Mouse (Mus musculus): ENCODE results near the gene Fam120b. TPM values are rescaled to one million over a fixed set of nuclear protein-coding genes. Genes with fewer than 3 reads are reported as not detected.

Gene Fam120b
- polyA plus RNA-seq, 1 experiment from 2014 or later: 11.5 TPM

- Histone ChIP-seq H3K27ac (ENCODE audit: low read depth, low read length) (no peak overlapping the region), H3K4me2 (replicated peaks; ENCODE audit: low read depth) (no peak overlapping the region), H3K9me3 (ENCODE audit: control insufficient read depth) (no peaks in the 10 kb centered on the region), H3K9ac (ENCODE audit: low read depth, low read length) (no peak overlapping the region), H3K27me3 (replicated peaks; ENCODE audit: control insufficient read depth, insufficient read depth, low read length) (no peaks in the 10 kb centered on the region), H3K4me1 (replicated peaks; ENCODE audit: control insufficient read depth, insufficient read depth, low read length) (peaks cover 8% of the 10 kb centered on the region; the same call in 1 of the 2 replicates), H3K36me3 (ENCODE audit: control insufficient read depth, insufficient read depth) (no peaks in the 10 kb centered on the region), H3K4me3 (ENCODE audit: low read depth, low read length) (no peak overlapping the region)
- ATAC-seq: no peak
- no peak for TF ChIP-seq CTCF (IDR thresholded peaks at IDR 0.05; ENCODE audit: low read depth)
- 56% methylated on average over 15 of the region's 15 CpGs for WGBS
These were observed 17.4 kb upstream of the Fam120b start for GRCm38 (mm10) chr17:15378413-15379109.

GRCm38 (mm10) chr17:15379741-15380526 lies 16.1 kb upstream of the Fam120b start:
- no peak overlapping the region for H3K27ac ChIP-seq (ENCODE audit: low read depth, low read length)
- H3K4me1 ChIP-seq (replicated peaks; ENCODE audit: control insufficient read depth, insufficient read depth, low read length): peaks cover 5% of the 10 kb centered on the region; the same call in 1 of the 2 replicates
- 26% methylated on average over 17 of the region's 17 CpGs for WGBS
- H3K27me3 ChIP-seq (replicated peaks; ENCODE audit: control insufficient read depth, insufficient read depth, low read length): no peaks in the 10 kb centered on the region
- H3K4me3 ChIP-seq (ENCODE audit: low read depth, low read length): peak overlapping the region; percentile 43
- ATAC-seq: no peak
- no peaks in the 10 kb centered on the region for H3K9me3 ChIP-seq (ENCODE audit: control insufficient read depth)
- TF ChIP-seq CTCF (IDR thresholded peaks at IDR 0.05; ENCODE audit: low read depth): no peak
- peak overlapping the region; percentile 48; the same call in 1 of the 2 replicates for H3K9ac ChIP-seq (ENCODE audit: low read depth, low read length)
- peak overlapping the region; percentile 80 for H3K4me2 ChIP-seq (replicated peaks; ENCODE audit: low read depth)
- H3K36me3 ChIP-seq (ENCODE audit: control insufficient read depth, insufficient read depth): no peaks in the 10 kb centered on the region

- Histone ChIP-seq H3K4me3 (ENCODE audit: low read depth, low read length) (peak overlapping the region; percentile 43), H3K9me3 (ENCODE audit: control insufficient read depth) (no peaks in the 10 kb centered on the region), H3K27ac (ENCODE audit: low read depth, low read length) (no peak overlapping the region), H3K36me3 (ENCODE audit: control insufficient read depth, insufficient read depth) (no peaks in the 10 kb centered on the region), H3K9ac (ENCODE audit: low read depth, low read length) (peak overlapping the region; percentile 48), H3K4me2 (replicated peaks; ENCODE audit: low read depth) (peak overlapping the region; percentile 80), H3K4me1 (replicated peaks; ENCODE audit: control insufficient read depth, insufficient read depth, low read length) (peaks cover 5% of the 10 kb centered on the region; the same call in 1 of the 2 replicates), H3K27me3 (replicated peaks; ENCODE audit: control insufficient read depth, insufficient read depth, low read length) (no peaks in the 10 kb centered on the region)
- peak; percentile 66 for ATAC-seq
- under 1% methylated on average over 27 of the region's 27 CpGs for WGBS
- no peak for TF ChIP-seq CTCF (IDR thresholded peaks at IDR 0.05; ENCODE audit: low read depth)
These were observed 15.4 kb upstream of the Fam120b start for GRCm38 (mm10) chr17:15380641-15381051.

DNA sequence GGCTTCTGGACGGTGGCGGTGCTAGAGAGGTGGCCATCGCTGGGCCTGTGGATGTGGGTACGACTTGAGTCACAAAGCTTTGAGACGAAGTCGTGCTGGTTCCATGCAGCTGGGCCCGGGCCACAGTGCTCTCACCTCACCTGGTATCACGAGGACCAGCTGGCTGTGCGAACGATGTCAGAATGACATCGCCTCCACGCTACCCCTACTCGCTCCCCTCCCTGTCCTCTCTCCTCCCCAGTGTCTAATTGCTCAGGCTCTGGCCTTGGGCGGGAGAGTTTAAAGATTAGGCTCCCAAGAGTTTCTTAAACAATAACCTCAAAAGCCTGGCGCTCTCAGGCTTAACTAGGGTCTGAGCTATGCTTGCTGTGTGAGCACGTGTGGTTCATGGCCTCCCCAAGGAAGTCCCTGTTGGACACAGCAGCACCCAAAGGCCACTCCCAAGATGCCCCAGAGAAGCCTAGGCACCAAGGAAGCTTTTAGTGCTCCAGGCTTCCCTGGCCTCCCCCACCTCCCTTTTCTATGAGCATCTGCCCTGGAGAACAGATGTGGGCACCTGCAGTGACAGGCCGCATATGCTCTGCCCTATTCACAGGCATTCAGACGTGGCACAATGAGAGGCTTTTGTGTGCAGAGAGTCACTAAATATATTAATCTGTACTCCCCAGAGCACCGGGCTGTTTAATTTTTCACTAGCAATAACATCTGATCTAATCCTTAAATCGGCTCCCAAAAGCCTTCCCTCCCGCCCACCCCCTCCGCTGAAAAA lies 14.7 kb upstream of the Fam120b start:
- 16% methylated on average over 22 of the region's 22 CpGs for WGBS
- Histone ChIP-seq H3K36me3 (ENCODE audit: control insufficient read depth, insufficient read depth) (no peaks in the 10 kb centered on the region), H3K27ac (ENCODE audit: low read depth, low read length) (no peak overlapping the region), H3K9ac (ENCODE audit: low read depth, low read length) (peak overlapping the region; percentile 48; the same call in 1 of the 2 replicates), H3K4me1 (replicated peaks; ENCODE audit: control insufficient read depth, insufficient read depth, low read length) (peaks cover 5% of the 10 kb centered on the region; the same call in 1 of the 2 replicates), H3K27me3 (replicated peaks; ENCODE audit: control insufficient read depth, insufficient read depth, low read length) (no peaks in the 10 kb centered on the region), H3K4me3 (ENCODE audit: low read depth, low read length) (peak overlapping the region; percentile 43), H3K4me2 (replicated peaks; ENCODE audit: low read depth) (peak overlapping the region; percentile 80), H3K9me3 (ENCODE audit: control insufficient read depth) (no peaks in the 10 kb centered on the region)
- TF ChIP-seq CTCF (IDR thresholded peaks at IDR 0.05; ENCODE audit: low read depth): no peak
- peak; percentile 46 for ATAC-seq

- Histone ChIP-seq H3K4me2 (replicated peaks; ENCODE audit: low read depth) (no peak overlapping the region), H3K36me3 (ENCODE audit: control insufficient read depth, insufficient read depth) (no peaks in the 10 kb centered on the region), H3K27ac (ENCODE audit: low read depth, low read length) (no peak overlapping the region), H3K9me3 (ENCODE audit: control insufficient read depth) (no peaks in the 10 kb centered on the region), H3K4me1 (replicated peaks; ENCODE audit: control insufficient read depth, insufficient read depth, low read length) (peaks cover 5% of the 10 kb centered on the region; the same call in 1 of the 2 replicates), H3K4me3 (ENCODE audit: low read depth, low read length) (no peak overlapping the region), H3K27me3 (replicated peaks; ENCODE audit: control insufficient read depth, insufficient read depth, low read length) (no peaks in the 10 kb centered on the region), H3K9ac (ENCODE audit: low read depth, low read length) (no peak overlapping the region)
- no peak for TF ChIP-seq CTCF (IDR thresholded peaks at IDR 0.05; ENCODE audit: low read depth)
- 55% methylated on average over 7 of the region's 7 CpGs for WGBS
- no peak for ATAC-seq
These were observed 13.9 kb upstream of the Fam120b start for GRCm38 (mm10) chr17:15381869-15382660.
